Mouse (Mus musculus) ES-Bruce4 (cell line): ENCODE data around the gene Dpep2nb.

Experiments used
- CTCF ChIP-seq: IDR thresholded peaks from one replicate; pipeline ENCODE4 v1.8.1; 2011; ENCODE audit warnings: low read depth, low read length
- EP300 ChIP-seq: IDR thresholded peaks from 2 replicates; pipeline ENCODE4 v1.6.1; 2011; ENCODE audit warnings: low read depth, low read length; ENCODE audit not compliant: insufficient read depth
- POLR2A ChIP-seq: IDR thresholded peaks from one replicate; pipeline ENCODE4 v1.8.1; 2011; ENCODE audit warnings: low read length; ENCODE audit not compliant: insufficient read depth

GRCm38 (mm10) chr8:105992499-105992898, 13.3 kb downstream of the Dpep2nb start:
- TF ChIP-seq CTCF (no peak), POLR2A (no peak), EP300 (no peak)
